ENCODE assay signal across 8 mouse cellular contexts in genomic region chr9:41973775-41974657, GRCm38 (mm10).
DNase-seq lines count a peak whose midpoint lies in the region; ATAC-seq and TF ChIP-seq lines count a peak whose summit lies in the region.

No protein-coding gene starts in this region.

- no peaks in the 10 kb centered on the region for H3K4me1 ChIP-seq in stomach, postnatal 0 days (replicated peaks; ENCODE audit: control insufficient read depth, insufficient read depth)

- no peaks in the 10 kb centered on the region for H3K79me2 ChIP-seq in C2C12 (ENCODE audit: control insufficient read depth, insufficient read depth)

- H3K27me3 ChIP-seq in C2C12 (ENCODE audit: control insufficient read depth, insufficient read depth, insufficient read length): no peaks in the 10 kb centered on the region
- H3K27me3 ChIP-seq in stomach, postnatal 0 days (ENCODE audit: control insufficient read depth, insufficient read depth, low read length): no peaks in the 10 kb centered on the region

- no peak overlapping the region for H3K27ac ChIP-seq in stomach, postnatal 0 days (replicated peaks)

- no peaks in the 10 kb centered on the region for H3K36me3 ChIP-seq in C2C12 (ENCODE audit: control insufficient read depth, insufficient read depth)
- H3K36me3 ChIP-seq in stomach, postnatal 0 days (ENCODE audit: control insufficient read depth, insufficient read depth, low read length): peaks cover 5% of the 10 kb centered on the region; the same call in 1 of the 2 replicates

- H3K79me3 ChIP-seq in C2C12 (ENCODE audit: low read depth): no peaks in the 10 kb centered on the region

- TF ChIP-seq CTCF in C2C12 (IDR thresholded peaks at IDR 0.05; ENCODE audit: control insufficient read depth, insufficient read depth, insufficient read length): peak; percentile 39
- peak; percentile 85 for TF ChIP-seq CTCF in stomach, postnatal 0 days (IDR thresholded peaks at IDR 0.05; ENCODE audit: low read depth)

- H3K9ac ChIP-seq in stomach, postnatal 0 days (ENCODE audit: low read length): no peak overlapping the region

- WGBS in stomach, postnatal 0 days: 76% methylated on average over 25 of the region's 25 CpGs

- H3K9me3 ChIP-seq in stomach, postnatal 0 days (ENCODE audit: control insufficient read depth, low read length): no peaks in the 10 kb centered on the region

- TF ChIP-seq EP300 in stomach, postnatal 0 days (optimal IDR thresholded peaks at IDR 0.05): no peak

- no peak overlapping the region for H3ac ChIP-seq in C2C12 (ENCODE audit: control insufficient read depth, insufficient read length, low read depth)

- peak; percentile 67 for DNase-seq in Muller cell, postnatal 12 days (ENCODE audit: inconsistent ontology term)
- peak; percentile 60 to 79 for DNase-seq in cerebellum, postnatal 4 days (ENCODE audit: low spot score in 2 of 2)
- peak; percentile 62 for DNase-seq in gastrocnemius, postnatal 10 days
- peak; percentile 87 to 89 for DNase-seq in layer of hippocampus, postnatal 10 days (ENCODE audit: low spot score in 2 of 2)
- peak; percentile 59 for DNase-seq in mesoderm, embryonic 11.5 days (ENCODE audit: low read depth, low spot score)
- peak; percentile 48 for DNase-seq in stomach, postnatal 0 days (ENCODE audit: low spot score)

- ATAC-seq in stomach, postnatal 0 days (ENCODE audit: low FRiP score, low TSS enrichment): peak; percentile 61; the same call in 1 of the 2 replicates
- no peak for ATAC-seq in erythroid progenitor cell, adult 5-6 weeks (replicated peaks; ENCODE audit: low FRiP score, poor library complexity, severe bottlenecking)

- H3K4me2 ChIP-seq in stomach, postnatal 0 days (replicated peaks; ENCODE audit: low read depth): no peak overlapping the region

- H3K4me3 ChIP-seq in C2C12 (ENCODE audit: insufficient read depth, poor library complexity, severe bottlenecking): no peak overlapping the region
- H3K4me3 ChIP-seq in stomach, postnatal 0 days (ENCODE audit: low read depth, low read length): no peak overlapping the region

TF ChIP-seq in C2C12, 6 proteins besides CTCF, POLR2A, EP300 and RAD21:
- TF ChIP-seq USF1 (IDR thresholded peaks at IDR 0.05; ENCODE audit: low read depth) (no peak), MYOG (IDR thresholded peaks at IDR 0.05; ENCODE audit: control insufficient read depth, extremely low read depth, insufficient read length) (no peak), CEBPB (IDR thresholded peaks at IDR 0.05; ENCODE audit: low read depth) (no peak), MAX (IDR thresholded peaks at IDR 0.05) (no peak), FOSL1 (IDR thresholded peaks at IDR 0.05; ENCODE audit: insufficient read depth, low read length, poor library complexity, severe bottlenecking) (no peak), MYOD1 (IDR thresholded peaks at IDR 0.05; ENCODE audit: control insufficient read depth, insufficient read length, low read depth) (no peak)
